Mouse (Mus musculus): ENCODE measurements around the gene Plbd1.

GRCm38 (mm10) chr6:136594541-136594940, 67.2 kb downstream of the Plbd1 start:
- TF ChIP-seq CTCF (conservative IDR thresholded peaks at IDR 0.05; ENCODE audit: insufficient read depth, insufficient read length, low read depth, low read length) (no peak), POLR2A (IDR thresholded peaks at IDR 0.05; ENCODE audit: low read depth, low read length) (no peak)

All from kidney, adult 2 months (tissue).